Mouse (Mus musculus): ENCODE data around the gene Hopx. TPM values are rescaled to one million over a fixed set of nuclear protein-coding genes. Genes with fewer than 3 reads are reported as not detected.

The Hopx gene
- polyA plus RNA-seq, 1 experiment from 2014 or later, result 0.82 TPM

- no peak for DNase-seq
- Histone ChIP-seq H3K4me3 (replicated peaks; ENCODE audit: low read depth, low read length) (no peak overlapping the region), H3K9me3 (ENCODE audit: control insufficient read depth, low read length) (no peaks in the 10 kb centered on the region), H3K27me3 (ENCODE audit: control insufficient read depth, insufficient read depth, low read length) (peaks cover 29% of the 10 kb centered on the region), H3K4me2 (ENCODE audit: low read length) (no peak overlapping the region), H3K36me3 (ENCODE audit: control insufficient read depth, insufficient read depth, low read length) (no peaks in the 10 kb centered on the region), H3K9ac (replicated peaks; ENCODE audit: low read length) (no peak overlapping the region), H3K27ac (replicated peaks; ENCODE audit: low read depth, low read length) (no peak overlapping the region), H3K4me1 (ENCODE audit: control insufficient read depth, insufficient read depth, low read length) (peaks cover 18% of the 10 kb centered on the region; the same call in 1 of the 2 replicates)
- 93% methylated on average over 3 of the region's 3 CpGs for WGBS
- no peak for ATAC-seq (ENCODE audit: low FRiP score, low TSS enrichment)
Measured at GRCm38 (mm10) chr5:77126415-77126968, 11.6 kb upstream of the Hopx start.

GRCm38 (mm10) chr5:77124817-77125283, 9.9 kb upstream of the Hopx start:
- Histone ChIP-seq H3K4me1 (ENCODE audit: control insufficient read depth, insufficient read depth, low read length) (peaks cover 18% of the 10 kb centered on the region; the same call in 1 of the 2 replicates), H3K27ac (replicated peaks; ENCODE audit: low read depth, low read length) (no peak overlapping the region), H3K27me3 (ENCODE audit: control insufficient read depth, insufficient read depth, low read length) (peaks cover 38% of the 10 kb centered on the region), H3K9ac (replicated peaks; ENCODE audit: low read length) (no peak overlapping the region), H3K4me2 (ENCODE audit: low read length) (no peak overlapping the region), H3K36me3 (ENCODE audit: control insufficient read depth, insufficient read depth, low read length) (no peaks in the 10 kb centered on the region), H3K4me3 (replicated peaks; ENCODE audit: low read depth, low read length) (no peak overlapping the region), H3K9me3 (ENCODE audit: control insufficient read depth, low read length) (no peaks in the 10 kb centered on the region)
- DNase-seq (peak; percentile 45), ATAC-seq (ENCODE audit: low FRiP score, low TSS enrichment) (no peak)
- 67% methylated on average over 4 of the region's 4 CpGs for WGBS

GRCm38 (mm10) chr5:77124165-77124564, 9.2 kb upstream of the Hopx start:
- H3K27me3 ChIP-seq (ENCODE audit: control insufficient read depth, insufficient read depth, low read length), result peaks cover 44% of the 10 kb centered on the region
- DNase-seq, result no peak
- no peak overlapping the region for H3K4me2 ChIP-seq (ENCODE audit: low read length)
- peaks cover 18% of the 10 kb centered on the region; the same call in 1 of the 2 replicates for H3K4me1 ChIP-seq (ENCODE audit: control insufficient read depth, insufficient read depth, low read length)
- 82% methylated on average over 4 of the region's 4 CpGs for WGBS
- H3K4me3 ChIP-seq (replicated peaks; ENCODE audit: low read depth, low read length), result no peak overlapping the region
- no peaks in the 10 kb centered on the region for H3K9me3 ChIP-seq (ENCODE audit: control insufficient read depth, low read length)
- no peak for ATAC-seq (ENCODE audit: low FRiP score, low TSS enrichment)
- no peak overlapping the region for H3K27ac ChIP-seq (replicated peaks; ENCODE audit: low read depth, low read length)
- H3K9ac ChIP-seq (replicated peaks; ENCODE audit: low read length), result no peak overlapping the region
- no peaks in the 10 kb centered on the region for H3K36me3 ChIP-seq (ENCODE audit: control insufficient read depth, insufficient read depth, low read length)

- WGBS, result 53% methylated on average over 9 of the region's 9 CpGs
- Histone ChIP-seq H3K4me3 (replicated peaks; ENCODE audit: low read depth, low read length) (no peak overlapping the region), H3K36me3 (ENCODE audit: control insufficient read depth, insufficient read depth, low read length) (no peaks in the 10 kb centered on the region), H3K9me3 (ENCODE audit: control insufficient read depth, low read length) (no peaks in the 10 kb centered on the region), H3K9ac (replicated peaks; ENCODE audit: low read length) (no peak overlapping the region), H3K27ac (replicated peaks; ENCODE audit: low read depth, low read length) (no peak overlapping the region), H3K4me1 (ENCODE audit: control insufficient read depth, insufficient read depth, low read length) (peaks cover 18% of the 10 kb centered on the region; the same call in 1 of the 2 replicates), H3K27me3 (ENCODE audit: control insufficient read depth, insufficient read depth, low read length) (peaks cover 47% of the 10 kb centered on the region), H3K4me2 (ENCODE audit: low read length) (no peak overlapping the region)
- no peak for DNase-seq
- ATAC-seq (ENCODE audit: low FRiP score, low TSS enrichment), result no peak
Measured at GRCm38 (mm10) chr5:77123597-77123996, 8.7 kb upstream of the Hopx start.

GRCm38 (mm10) chr5:77122254-77123192, 7.6 kb upstream of the Hopx start:
- H3K4me3 ChIP-seq (replicated peaks; ENCODE audit: low read depth, low read length), result no peak overlapping the region
- DNase-seq, result peak; percentile 78
- peak overlapping the region; percentile 30 for H3K4me2 ChIP-seq (ENCODE audit: low read length)
- peak overlapping the region; percentile 28; the same call in 1 of the 2 replicates for H3K27ac ChIP-seq (replicated peaks; ENCODE audit: low read depth, low read length)
- WGBS, result 2% methylated on average over 20 of the region's 20 CpGs
- peaks cover 54% of the 10 kb centered on the region for H3K27me3 ChIP-seq (ENCODE audit: control insufficient read depth, insufficient read depth, low read length)
- peak; percentile 82 for ATAC-seq (ENCODE audit: low FRiP score, low TSS enrichment)
- no peaks in the 10 kb centered on the region for H3K36me3 ChIP-seq (ENCODE audit: control insufficient read depth, insufficient read depth, low read length)
- H3K9ac ChIP-seq (replicated peaks; ENCODE audit: low read length), result no peak overlapping the region
- peaks cover 18% of the 10 kb centered on the region; the same call in 1 of the 2 replicates for H3K4me1 ChIP-seq (ENCODE audit: control insufficient read depth, insufficient read depth, low read length)
- H3K9me3 ChIP-seq (ENCODE audit: control insufficient read depth, low read length), result no peaks in the 10 kb centered on the region

GRCm38 (mm10) chr5:77120701-77121100, 5.8 kb upstream of the Hopx start:
- ATAC-seq (ENCODE audit: low FRiP score, low TSS enrichment), result no peak
- peaks cover 59% of the 10 kb centered on the region for H3K27me3 ChIP-seq (ENCODE audit: control insufficient read depth, insufficient read depth, low read length)
- H3K9ac ChIP-seq (replicated peaks; ENCODE audit: low read length), result no peak overlapping the region
- H3K4me3 ChIP-seq (replicated peaks; ENCODE audit: low read depth, low read length), result no peak overlapping the region
- no peaks in the 10 kb centered on the region for H3K36me3 ChIP-seq (ENCODE audit: control insufficient read depth, insufficient read depth, low read length)
- peaks cover 18% of the 10 kb centered on the region; the same call in 1 of the 2 replicates for H3K4me1 ChIP-seq (ENCODE audit: control insufficient read depth, insufficient read depth, low read length)
- DNase-seq, result no peak
- H3K27ac ChIP-seq (replicated peaks; ENCODE audit: low read depth, low read length), result no peak overlapping the region
- no peak overlapping the region for H3K4me2 ChIP-seq (ENCODE audit: low read length)
- no peaks in the 10 kb centered on the region for H3K9me3 ChIP-seq (ENCODE audit: control insufficient read depth, low read length)
- 94% methylated on average over 7 of the region's 7 CpGs for WGBS

GRCm38 (mm10) chr5:77119475-77120422, 4.8 kb upstream of the Hopx start:
- no peak overlapping the region for H3K27ac ChIP-seq (replicated peaks; ENCODE audit: low read depth, low read length)
- H3K4me1 ChIP-seq (ENCODE audit: control insufficient read depth, insufficient read depth, low read length), result peaks cover 25% of the 10 kb centered on the region; the same call in 1 of the 2 replicates
- H3K9ac ChIP-seq (replicated peaks; ENCODE audit: low read length), result no peak overlapping the region
- no peak overlapping the region for H3K4me2 ChIP-seq (ENCODE audit: low read length)
- DNase-seq (no peak), ATAC-seq (ENCODE audit: low FRiP score, low TSS enrichment) (no peak)
- peaks cover 57% of the 10 kb centered on the region for H3K27me3 ChIP-seq (ENCODE audit: control insufficient read depth, insufficient read depth, low read length)
- H3K9me3 ChIP-seq (ENCODE audit: control insufficient read depth, low read length), result no peaks in the 10 kb centered on the region
- no peaks in the 10 kb centered on the region for H3K36me3 ChIP-seq (ENCODE audit: control insufficient read depth, insufficient read depth, low read length)
- WGBS, result 76% methylated on average over 19 of the region's 19 CpGs
- H3K4me3 ChIP-seq (replicated peaks; ENCODE audit: low read depth, low read length), result no peak overlapping the region

GRCm38 (mm10) chr5:77115732-77116131, 811 bp upstream of the Hopx start:
- no peaks in the 10 kb centered on the region for H3K36me3 ChIP-seq (ENCODE audit: control insufficient read depth, insufficient read depth, low read length)
- DNase-seq (no peak), ATAC-seq (ENCODE audit: low FRiP score, low TSS enrichment) (no peak)
- H3K4me3 ChIP-seq (replicated peaks; ENCODE audit: low read depth, low read length), result no peak overlapping the region
- 88% methylated on average over 9 of the region's 9 CpGs for WGBS
- peaks cover 8% of the 10 kb centered on the region; the same call in 1 of the 2 replicates for H3K4me1 ChIP-seq (ENCODE audit: control insufficient read depth, insufficient read depth, low read length)
- H3K4me2 ChIP-seq (ENCODE audit: low read length), result no peak overlapping the region
- H3K9me3 ChIP-seq (ENCODE audit: control insufficient read depth, low read length), result no peaks in the 10 kb centered on the region
- peaks cover 59% of the 10 kb centered on the region for H3K27me3 ChIP-seq (ENCODE audit: control insufficient read depth, insufficient read depth, low read length)
- H3K27ac ChIP-seq (replicated peaks; ENCODE audit: low read depth, low read length), result no peak overlapping the region
- no peak overlapping the region for H3K9ac ChIP-seq (replicated peaks; ENCODE audit: low read length)
